Mouse (Mus musculus) ES-Bruce4 (cell line): Measurements from ENCODE around the gene Fank1.

ENCODE experiments used
- CTCF ChIP-seq: IDR thresholded peaks from one replicate; pipeline ENCODE4 v1.8.1; 2011; ENCODE audit warnings: low read depth, low read length
- EP300 ChIP-seq: IDR thresholded peaks from 2 replicates; pipeline ENCODE4 v1.6.1; 2011; ENCODE audit warnings: low read depth, low read length; ENCODE audit not compliant: insufficient read depth
- POLR2A ChIP-seq: IDR thresholded peaks from one replicate; pipeline ENCODE4 v1.8.1; 2011; ENCODE audit warnings: low read length; ENCODE audit not compliant: insufficient read depth

- TF ChIP-seq POLR2A, result no peak
- TF ChIP-seq CTCF, result no peak
- TF ChIP-seq EP300, result no peak
These were observed 144.6 kb downstream of the Fank1 start for GRCm38 (mm10) chr7:133921291-133921690.
